Mouse (Mus musculus) liver, adult 2 months (tissue): ENCODE data around the gene Abcc10.

Source experiments
- CTCF ChIP-seq: fragments of 200-500 bp; IDR thresholded peaks from 2 replicates; pipeline ENCODE4 v1.5.1; 2011; ENCODE audit warnings: low read depth, low read length, control low read depth
- POLR2A ChIP-seq: fragments of 200-500 bp; IDR thresholded peaks from 2 replicates; pipeline ENCODE4 v1.6.1; 2011; ENCODE audit warnings: low read length, control low read depth; ENCODE audit not compliant: insufficient read depth; ENCODE audit errors: extremely low read depth

GRCm38 (mm10) chr17:46296601-46297000, 31.6 kb downstream of the Abcc10 start:
- TF ChIP-seq CTCF, result no peak
- TF ChIP-seq POLR2A, result no peak
